Mouse (Mus musculus) E14TG2a.4 (cell line): Measurements from ENCODE around the gene Col23a1.

Source experiments
- CTCF ChIP-seq: conservative IDR thresholded peaks from 2 replicates; pipeline ENCODE4 v1.5.1; 2014; ENCODE audit warnings: low read length
- NANOG ChIP-seq: IDR thresholded peaks from 2 replicates; pipeline ENCODE4 v1.6.1; 2014; ENCODE audit warnings: borderline replicate concordance, low read length, mixed read lengths
- POU5F1 ChIP-seq: IDR thresholded peaks from 2 replicates; pipeline ENCODE4 v1.6.1; 2014; ENCODE audit warnings: low read length, borderline replicate concordance

- TF ChIP-seq CTCF (no peak), NANOG (no peak), POU5F1 (no peak)
Measured at GRCm38 (mm10) chr11:51470383-51471144, 180.8 kb downstream of the Col23a1 start.
